In genomic region chr14:74948426-74949240, GRCm38 (mm10) we compare ENCODE assay signal across 8 mouse cellular contexts. TPM values are rescaled to one million over a fixed set of nuclear protein-coding genes. Genes with fewer than 3 reads are reported as not detected.
A peak's percentile ranks its signal among the peaks of the same experiment; 100 is the strongest.
DNase-seq lines count a peak whose midpoint lies in the region; ATAC-seq and TF ChIP-seq lines count a peak whose summit lies in the region.

No protein-coding gene starts in this region.

- H3K4me1 ChIP-seq in heart, embryonic 13.5 days: peaks cover 46% of the 10 kb centered on the region
- peaks cover 18 to 19% of the 10 kb centered on the region in 2 experiments for H3K4me1 ChIP-seq in liver, embryonic 14.5 days (replicated peaks; ENCODE audit: control insufficient read depth in 2 of 2, insufficient read depth in 2 of 2, low read length in 1 of 2)

- H3K27ac ChIP-seq in heart, embryonic 13.5 days (replicated peaks): peak overlapping the region; percentile 94
- no peak overlapping the region for H3K27ac ChIP-seq in liver, embryonic 14.5 days

- no peaks in the 10 kb centered on the region for H3K36me3 ChIP-seq in C2C12 (ENCODE audit: control insufficient read depth, insufficient read depth)
- H3K36me3 ChIP-seq in heart, embryonic 13.5 days: no peaks in the 10 kb centered on the region
- H3K36me3 ChIP-seq in liver, embryonic 14.5 days (replicated peaks; ENCODE audit: control insufficient read depth, insufficient read depth, low read depth): no peaks in the 10 kb centered on the region

- no peaks in the 10 kb centered on the region for H3K9me3 ChIP-seq in heart, embryonic 13.5 days
- H3K9me3 ChIP-seq in liver, embryonic 14.5 days (ENCODE audit: control insufficient read depth, low read length): no peaks in the 10 kb centered on the region

- no peak overlapping the region for H3K4me3 ChIP-seq in C2C12 (ENCODE audit: insufficient read depth, poor library complexity, severe bottlenecking)
- peak overlapping the region; percentile 73 for H3K4me3 ChIP-seq in heart, embryonic 13.5 days
- H3K4me3 ChIP-seq in liver, embryonic 14.5 days (ENCODE audit: insufficient read depth in 1 of 2, low read depth in 2 of 2, low read length in 2 of 2): peak overlapping the region in 1 of 2 experiments; percentile 64; a peak in 2 of 4 replicates

- peaks cover 31% of the 10 kb centered on the region for H3K79me2 ChIP-seq in C2C12 (ENCODE audit: control insufficient read depth, insufficient read depth)

- ATAC-seq in erythroblast, adult 5-6 weeks (replicated peaks; ENCODE audit: low FRiP score, poor library complexity, severe bottlenecking): 0 out of 2 replicates have a peak, but pooled peaks have one; percentile 28
- 0 out of 2 replicates have a peak, but pooled peaks have one; percentile 16 for ATAC-seq in heart, embryonic 13.5 days (ENCODE audit: extremely low read depth, insufficient number of reproducible peaks, low FRiP score, low TSS enrichment)
- ATAC-seq in liver, embryonic 14.5 days (ENCODE audit: insufficient read depth): peak; percentile 26; the same call in 1 of the 2 replicates

- peaks cover 2% of the 10 kb centered on the region for H3K79me3 ChIP-seq in C2C12 (ENCODE audit: low read depth)

- DNase-seq in adrenal gland, postnatal 36 days: peak; percentile 69 to 83
- DNase-seq in kidney, postnatal 10 days: peak; percentile 85
- no peak for DNase-seq in liver, embryonic 14.5 days (ENCODE audit: low read depth in 3 of 3, low spot score in 3 of 3)
- peak; percentile 59 for DNase-seq in neural tube, embryonic 10.5 days (ENCODE audit: extremely low spot score, low spot score)
- peak; percentile 34 for DNase-seq in testis, postnatal 14 days (ENCODE audit: low spot score)

- peak overlapping the region; percentile 97 for H3K9ac ChIP-seq in heart, embryonic 13.5 days
- H3K9ac ChIP-seq in liver, embryonic 14.5 days (replicated peaks): no peak overlapping the region; the same call in 1 of the 2 replicates

- H3K4me2 ChIP-seq in heart, embryonic 13.5 days: peak overlapping the region; percentile 79
- peak overlapping the region; percentile 62 for H3K4me2 ChIP-seq in liver, embryonic 14.5 days (ENCODE audit: low read depth)

- TF ChIP-seq CTCF in C2C12 (IDR thresholded peaks at IDR 0.05; ENCODE audit: control insufficient read depth, insufficient read depth, insufficient read length): peak; percentile 48
- peak; percentile 79 for TF ChIP-seq CTCF in liver, embryonic 14.5 days (IDR thresholded peaks at IDR 0.05; ENCODE audit: low read depth)

- WGBS in heart, embryonic 13.5 days: 35% methylated on average over 14 of the region's 14 CpGs
- 25% methylated on average over 14 of the region's 14 CpGs for WGBS in liver, embryonic 14.5 days (ENCODE audit: insufficient replicate concordance)

- TF ChIP-seq EP300 in liver, embryonic 14.5 days (IDR thresholded peaks at IDR 0.05; ENCODE audit: low read depth): no peak

- no peaks in the 10 kb centered on the region for H3K27me3 ChIP-seq in C2C12 (ENCODE audit: control insufficient read depth, insufficient read depth, insufficient read length)
- no peaks in the 10 kb centered on the region for H3K27me3 ChIP-seq in heart, embryonic 13.5 days (replicated peaks)
- H3K27me3 ChIP-seq in liver, embryonic 14.5 days (ENCODE audit: control insufficient read depth, insufficient read depth, low read length): peaks cover 2% of the 10 kb centered on the region; the same call in 1 of the 2 replicates

- H3ac ChIP-seq in C2C12 (ENCODE audit: control insufficient read depth, insufficient read length, low read depth): no peak overlapping the region

TF ChIP-seq in C2C12, 6 proteins besides CTCF, POLR2A, EP300 and RAD21:
- no peak for TF ChIP-seq FOSL1 (IDR thresholded peaks at IDR 0.05; ENCODE audit: insufficient read depth, low read length, poor library complexity, severe bottlenecking)

RNA-seq across cellular contexts. Expression of gene Lrch1, which starts 1.0 kb away (rescaled TPM):
- polyA plus RNA-seq in C2C12 (2012; fragmentation: generic; extraction: Trizol): 5.0 TPM
- 10 to 100 TPM; 12.4 to 13.7 TPM for total RNA-seq in adrenal gland, postnatal 36 days (2021)
- total RNA-seq in erythroblast, adult 5-6 weeks (2015; ENCODE audit: low replicate concordance): 6.1 and 6.3 TPM in 2 replicates
- 4.4 and 11.2 TPM in 2 replicates for total RNA-seq in erythroblast, adult 5-6 weeks (2017; ENCODE audit: low replicate concordance)
- 9.1 and 10.4 TPM in 2 replicates for polyA plus RNA-seq in heart, embryonic 13.5 days (2015; fragmentation: Nextera tagmentation; extraction: Ambion mirVana)
- 2.7 and 2.8 TPM in 2 replicates for polyA plus RNA-seq in liver, embryonic 14.5 days (2012; rRNA removed)
- 3.4 and 4.4 TPM in 2 replicates for polyA plus RNA-seq in liver, embryonic 14.5 days (2014; fragmentation: Nextera tagmentation; extraction: Ambion mirVana)

Comparison
In these comparisons a context has a peak if more than half of its experiments do, and no peak if none do; other contexts are left out.
1. DNase-seq: peak in adrenal gland, postnatal 36 days (2 of 2), kidney, postnatal 10 days (single experiment), neural tube, embryonic 10.5 days (single experiment) and testis, postnatal 14 days (single experiment); none in liver, embryonic 14.5 days (0 of 3).
2. Peak in every context shown above with its lines, with median percentiles within 50 percentile points of each other: ATAC-seq.